Mouse (Mus musculus) thymus, adult 2 months (tissue): ENCODE data around the gene Dixdc1. TPM values are rescaled to one million over a fixed set of nuclear protein-coding genes. Genes with fewer than 3 reads are reported as not detected.

Experiments used
- DNase-seq: peaks from one replicate; pipeline ENCODE4 v3.0.0; 2021
- H3K27ac ChIP-seq: fragments of 200-500 bp; 2 replicates; pipeline ENCODE4 v1.5.1; 2012; ENCODE audit warnings: low read length, control low read depth; ENCODE audit not compliant: control insufficient read depth, insufficient read depth
- H3K27me3 ChIP-seq: fragments of 200-500 bp; 2 replicates; pipeline ENCODE4 v1.6.1; 2012; ENCODE audit warnings: mild to moderate bottlenecking, low read length, moderate library complexity, mixed read lengths; ENCODE audit not compliant: control insufficient read depth, insufficient read depth
- H3K36me3 ChIP-seq: fragments of 200-500 bp; 2 replicates; pipeline ENCODE4 v1.6.1; 2012; ENCODE audit warnings: mild to moderate bottlenecking, low read length, moderate library complexity; ENCODE audit not compliant: control insufficient read depth, insufficient read depth
- H3K4me1 ChIP-seq: fragments of 200-500 bp; replicated peaks from 2 replicates; pipeline ENCODE4 v1.6.1; 2012; ENCODE audit warnings: low read length; ENCODE audit not compliant: control insufficient read depth, insufficient read depth
- H3K4me3 ChIP-seq: fragments of 200-500 bp; 2 replicates; pipeline ENCODE4 v1.5.1; 2012; ENCODE audit warnings: mild to moderate bottlenecking, low read length, control low read depth, moderate library complexity; ENCODE audit not compliant: control insufficient read depth, insufficient read depth
- CTCF ChIP-seq: fragments of 200-500 bp; IDR thresholded peaks from 2 replicates; pipeline ENCODE4 v1.5.1; 2012; ENCODE audit warnings: mild to moderate bottlenecking, control low read depth, low read length, moderate library complexity, borderline replicate concordance; ENCODE audit not compliant: control insufficient read depth, poor library complexity, insufficient read depth; ENCODE audit errors: extremely low read depth
- POLR2A ChIP-seq: fragments of 200-500 bp; IDR thresholded peaks from 2 replicates; pipeline ENCODE4 v1.6.1; 2012; ENCODE audit warnings: mild to moderate bottlenecking, low read length, control low read depth, moderate library complexity; ENCODE audit not compliant: control insufficient read depth, poor library complexity, insufficient read depth; ENCODE audit errors: extremely low read depth
- WGBS: fragments of 180-500 bp; shearing (Covaris S2); methylation state at CpG from one replicate; pipeline ENCODE4 v1.1.7; 2018; 5-methylcytosine and 5-hydroxymethylcytosine counted together
- polyA plus RNA-seq: library from polyadenylated mRNA; depleted of rRNA; stranded (reverse); fragments of >200 nt; gene quantifications from 2 replicates; pipeline ENCODE4 v1.2.3, GENCODE M21; 2012

The Dixdc1 gene
- polyA plus RNA-seq, 1 experiment, result 0.77 TPM

GRCm38 (mm10) chr9:50729600-50729999 is 9.7 kb downstream of the Dixdc1 start:
- TF ChIP-seq POLR2A (no peak), CTCF (no peak)
- H3K27me3 ChIP-seq, result peaks cover 7% of the 10 kb centered on the region; the same call in 1 of the 2 replicates
- H3K4me3 ChIP-seq, result no peak overlapping the region
- H3K4me1 ChIP-seq, result no peaks in the 10 kb centered on the region; the same call in 1 of the 2 replicates
- WGBS, result 30% methylated on average over 4 of the region's 4 CpGs
- DNase-seq, result no peak
- no peak overlapping the region for H3K27ac ChIP-seq
- H3K36me3 ChIP-seq, result no peaks in the 10 kb centered on the region

GRCm38 (mm10) chr9:50727925-50728651 is 11.2 kb downstream of the Dixdc1 start:
- peaks cover 7% of the 10 kb centered on the region; the same call in 1 of the 2 replicates for H3K27me3 ChIP-seq
- no peak for TF ChIP-seq CTCF
- TF ChIP-seq POLR2A, result no peak
- no peaks in the 10 kb centered on the region; the same call in 1 of the 2 replicates for H3K4me1 ChIP-seq
- DNase-seq, result peak; percentile 12
- H3K27ac ChIP-seq, result no peak overlapping the region
- 2% methylated on average over 45 of the region's 45 CpGs for WGBS
- no peaks in the 10 kb centered on the region for H3K36me3 ChIP-seq
- peak overlapping the region; percentile 10; the same call in 1 of the 2 replicates for H3K4me3 ChIP-seq

GRCm38 (mm10) chr9:50727171-50727924 is 12.0 kb downstream of the Dixdc1 start:
- TF ChIP-seq CTCF, result no peak
- no peak for TF ChIP-seq POLR2A
- H3K4me1 ChIP-seq, result no peaks in the 10 kb centered on the region; the same call in 1 of the 2 replicates
- peaks cover 7% of the 10 kb centered on the region; the same call in 1 of the 2 replicates for H3K27me3 ChIP-seq
- no peak overlapping the region for H3K27ac ChIP-seq
- no peaks in the 10 kb centered on the region for H3K36me3 ChIP-seq
- 30% methylated on average over 30 of the region's 30 CpGs for WGBS
- no peak for DNase-seq
- peak overlapping the region; percentile 10; the same call in 1 of the 2 replicates for H3K4me3 ChIP-seq

- WGBS, result 85% methylated on average over 8 of the region's 8 CpGs
- H3K4me1 ChIP-seq, result no peaks in the 10 kb centered on the region; the same call in 1 of the 2 replicates
- H3K36me3 ChIP-seq, result no peaks in the 10 kb centered on the region
- DNase-seq, result no peak
- peaks cover 7% of the 10 kb centered on the region; the same call in 1 of the 2 replicates for H3K27me3 ChIP-seq
- H3K27ac ChIP-seq, result no peak overlapping the region
- TF ChIP-seq CTCF, result no peak
- no peak for TF ChIP-seq POLR2A
- H3K4me3 ChIP-seq, result no peak overlapping the region
Observed at GRCm38 (mm10) chr9:50725921-50726590, 13.3 kb downstream of the Dixdc1 start.

- H3K4me1 ChIP-seq, result no peaks in the 10 kb centered on the region; the same call in 1 of the 2 replicates
- no peak overlapping the region for H3K4me3 ChIP-seq
- no peaks in the 10 kb centered on the region for H3K36me3 ChIP-seq
- WGBS, result 46% methylated on average over 3 of the region's 3 CpGs
- no peak for DNase-seq
- no peak overlapping the region for H3K27ac ChIP-seq
- TF ChIP-seq POLR2A (no peak), CTCF (no peak)
- H3K27me3 ChIP-seq, result peaks cover 7% of the 10 kb centered on the region; the same call in 1 of the 2 replicates
Observed at GRCm38 (mm10) chr9:50724661-50725330, 14.5 kb downstream of the Dixdc1 start.
